In the genomic region with DNA sequence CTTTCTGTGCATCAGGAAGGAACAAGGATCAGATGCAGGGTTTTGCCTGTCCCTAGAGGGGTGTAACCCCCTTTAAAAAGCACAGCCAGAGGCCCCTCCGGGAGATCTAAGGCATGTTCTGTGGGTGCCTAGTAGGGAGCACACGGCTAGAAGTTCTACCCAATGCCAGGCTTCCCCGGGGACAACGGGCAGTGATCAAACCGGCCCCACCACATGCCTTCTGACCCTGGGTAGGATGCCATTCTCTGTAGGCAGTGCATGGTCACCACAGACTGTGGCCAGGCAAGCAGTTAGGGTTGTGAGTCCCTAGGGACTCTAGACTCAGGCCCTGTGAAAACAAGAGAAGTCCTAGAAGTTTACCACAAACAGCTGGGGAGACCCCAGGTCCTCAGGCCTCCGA, we compare ENCODE assay signal across 38 mouse cellular contexts. TPM values are rescaled to one million over a fixed set of nuclear protein-coding genes. Genes with fewer than 3 reads are reported as not detected.
A peak's percentile ranks its signal among the peaks of the same experiment; 100 is the strongest.
DNase-seq lines count a peak whose midpoint lies in the region; ATAC-seq and TF ChIP-seq lines count a peak whose summit lies in the region.
"Had no signal": no experiment of that assay in that cellular context is flagged by ENCODE, and none has a peak within 500 bp of the region (broad histone marks: within the 10 kb centered on the region; RNA-seq: fewer than 3 reads in every experiment).

No protein-coding gene starts in this region.

- no peaks in the 10 kb centered on the region for H3K9me3 ChIP-seq in kidney, embryonic 14.5 days (ENCODE audit: control insufficient read depth, low read length)
- no peaks in the 10 kb centered on the region for H3K9me3 ChIP-seq in lung, embryonic 15.5 days
- H3K9me3 ChIP-seq: embryonic facial prominence, embryonic 10.5 days; embryonic facial prominence, embryonic 15.5 days; heart, embryonic 10.5 days; heart, embryonic 15.5 days; liver, embryonic 12.5 days; neural tube, embryonic 12.5 days had no signal

- H3K36me3 ChIP-seq in kidney, embryonic 14.5 days (ENCODE audit: control insufficient read depth, insufficient read depth, low read length), result no peaks in the 10 kb centered on the region; the same call in 1 of the 2 replicates
- H3K36me3 ChIP-seq in lung, embryonic 15.5 days, result no peaks in the 10 kb centered on the region
- H3K36me3 ChIP-seq: embryonic facial prominence, embryonic 15.5 days; heart, embryonic 10.5 days; heart, embryonic 15.5 days; liver, embryonic 12.5 days had no signal

- POLR2A ChIA-PET in Patski (lab: Charles Lee), result interaction anchor here (1.1 to 1.2 kb wide), 3 partner anchors 33 to 53 kb away, joined by 3 read pairs; no protein-coding TSS in a partner anchor

- no peak overlapping the region for H3K4me2 ChIP-seq in kidney, embryonic 14.5 days (replicated peaks; ENCODE audit: low read depth, low read length)
- no peak overlapping the region for H3K4me2 ChIP-seq in lung, embryonic 15.5 days
- H3K4me2 ChIP-seq: embryonic facial prominence, embryonic 15.5 days; heart, embryonic 15.5 days; liver, embryonic 12.5 days; neural tube, embryonic 12.5 days had no signal

- no peaks in the 10 kb centered on the region for H3K27me3 ChIP-seq in kidney, embryonic 14.5 days (ENCODE audit: control insufficient read depth, insufficient read depth, low read length)
- H3K27me3 ChIP-seq in lung, embryonic 15.5 days, result no peaks in the 10 kb centered on the region
- H3K27me3 ChIP-seq in Patski, result no peaks in the 10 kb centered on the region
- H3K27me3 ChIP-seq: embryonic facial prominence, embryonic 15.5 days had no signal

- in situ Hi-C loops in Patski (cut with MboI; ENCODE audit: low pct_unique_long_range_greater_than_20kb), result no loop called here

- intact Hi-C loops in left cerebral cortex, postnatal 25 days (cut with DNase I), result no loop called here

- ATAC-seq in kidney, embryonic 14.5 days (ENCODE audit: low FRiP score, low TSS enrichment), result no peak
- ATAC-seq in lung, embryonic 15.5 days (ENCODE audit: borderline replicate concordance, extremely low read depth, low FRiP score, low TSS enrichment), result no peak
- peak; percentile 41 for ATAC-seq in Patski
- ATAC-seq: forebrain, embryonic 14.5 days; liver, embryonic 12.5 days; liver, postnatal 0 days; midbrain, embryonic 16.5 days had no signal

- CTCF ChIA-PET in Patski (lab: Charles Lee), result no interaction called here

- H3K9ac ChIP-seq in kidney, embryonic 14.5 days (ENCODE audit: low read depth, low read length), result no peak overlapping the region
- H3K9ac ChIP-seq in lung, embryonic 15.5 days, result no peak overlapping the region
- H3K9ac ChIP-seq: embryonic facial prominence, embryonic 15.5 days; heart, embryonic 15.5 days; liver, embryonic 12.5 days; liver, postnatal 0 days; neural tube, embryonic 12.5 days had no signal

- 76% methylated on average over 6 of the region's 6 CpGs for WGBS in kidney, embryonic 14.5 days
- WGBS in lung, embryonic 15.5 days, result 62% methylated on average over 6 of the region's 6 CpGs

- no peak overlapping the region for H3K4me3 ChIP-seq in kidney, embryonic 14.5 days (ENCODE audit: low read length)
- no peak overlapping the region for H3K4me3 ChIP-seq in lung, embryonic 15.5 days
- H3K4me3 ChIP-seq: embryonic facial prominence, embryonic 10.5 days; embryonic facial prominence, embryonic 15.5 days; heart, embryonic 10.5 days; heart, embryonic 15.5 days; liver, embryonic 12.5 days; neural tube, embryonic 12.5 days had no signal

- H3K27ac ChIP-seq in kidney, embryonic 14.5 days (ENCODE audit: low read depth, low read length), result 0 out of 2 replicates have a peak overlapping the region, but pooled peaks have one; percentile 51
- H3K27ac ChIP-seq in lung, embryonic 15.5 days, result peak overlapping the region; percentile 63
- H3K27ac ChIP-seq: embryonic facial prominence, embryonic 10.5 days; embryonic facial prominence, embryonic 15.5 days; heart, embryonic 15.5 days; liver, embryonic 12.5 days; neural tube, embryonic 12.5 days; stomach, postnatal 0 days had no signal

- H3K4me1 ChIP-seq in kidney, embryonic 14.5 days (ENCODE audit: control insufficient read depth, insufficient read depth, low read length), result peaks cover 19% of the 10 kb centered on the region; the same call in 1 of the 2 replicates
- peaks cover 38% of the 10 kb centered on the region for H3K4me1 ChIP-seq in lung, embryonic 15.5 days
- H3K4me1 ChIP-seq: liver, embryonic 12.5 days had no signal

- DNase-seq in kidney, adult 11 months, result no peak
- no peak for DNase-seq in lung, adult 18-20 months
- DNase-seq in 3134 (ENCODE audit: extremely low read depth, insufficient read length, low spot score) (peak; percentile 81), Patski (ENCODE audit: low read depth, low spot score) (no peak)
- no peak for DNase-seq in left cerebral cortex, postnatal 25 days (ENCODE audit: low spot score in 2 of 2)
- DNase-seq: adrenal gland, adult 8-10 months; B cell, adult 2 months; cerebellum, adult 8-10 months; cerebellum, postnatal 25 days; gastrocnemius, postnatal 25 days; heart, adult 11 months; left cerebral cortex, postnatal 4 days; liver, postnatal 0 days; right cerebral cortex, adult 18-20 months; spleen, adult 18-20 months; thymus, adult 18-20 months; thymus, postnatal 25 days had no signal

- TF ChIP-seq CTCF in Patski (IDR thresholded peaks at IDR 0.05), result no peak

RNA-seq across cellular contexts. Expression of a gene that starts 31.6 kb away (rescaled TPM):
- not detected in 2 replicates for polyA plus RNA-seq in kidney, embryonic 14.5 days (2014; fragmentation: Nextera tagmentation; extraction: Ambion mirVana)
- polyA plus RNA-seq in lung, embryonic 15.5 days (2015; fragmentation: Nextera tagmentation; extraction: Ambion mirVana), result not detected in 2 replicates
- not detected for polyA plus RNA-seq in Patski (2021)
- total RNA-seq in left cerebral cortex, postnatal 25 days (2021), result not detected
- total RNA-seq: adrenal gland, adult 8-10 months; adrenal gland, postnatal 4 days; CH12.LX; ES-E14; gastrocnemius, postnatal 25 days; heart, postnatal 25 days; layer of hippocampus, adult 8-10 months; layer of hippocampus, postnatal 25 days; left cerebral cortex, adult 8-10 months; left cerebral cortex, postnatal 4 days had no signal
- polyA plus RNA-seq: embryonic facial prominence, embryonic 10.5 days; embryonic facial prominence, embryonic 15.5 days; forebrain, embryonic 14.5 days; heart, embryonic 10.5 days; heart, embryonic 15.5 days; hindbrain, embryonic 11.5 days; intestine, embryonic 16.5 days; limb, embryonic 14.5 days; liver, embryonic 12.5 days; liver, postnatal 0 days; midbrain, embryonic 16.5 days; neural tube, embryonic 12.5 days; stomach, postnatal 0 days had no signal

RNA-seq across cellular contexts. Expression of a gene that starts 47.6 kb away (rescaled TPM):
- 10.8 and 15.1 TPM in 2 replicates for polyA plus RNA-seq in kidney, embryonic 14.5 days (2014; fragmentation: Nextera tagmentation; extraction: Ambion mirVana)
- polyA plus RNA-seq in lung, embryonic 15.5 days (2015; fragmentation: Nextera tagmentation; extraction: Ambion mirVana), result 56.5 and 57.6 TPM in 2 replicates
- 133 TPM for polyA plus RNA-seq in Patski (2021)
- 10 to 100 TPM; 31.3 to 34.4 TPM for total RNA-seq in left cerebral cortex, postnatal 25 days (2021)
- total RNA-seq: CH12.LX; gastrocnemius, postnatal 25 days had no signal
